Mouse (Mus musculus) neural tube, embryonic 15.5 days (tissue): ENCODE data around the gene Nbeal2. TPM values are rescaled to one million over a fixed set of nuclear protein-coding genes. Genes with fewer than 3 reads are reported as not detected.
"Not testable (repeated sequence)": the region's sequence is repeated elsewhere in the genome, so short reads cannot be mapped to it uniquely, and the experiment has no call there.

Source experiments
- ATAC-seq: fragments of 200-750 bp; cut with Nextera tagmentation; 2 replicates; pipeline ENCODE4 v1.8.0; 2017; ENCODE audit warnings: mild to moderate bottlenecking, moderate TSS enrichment, moderate library complexity; ENCODE audit not compliant: low FRiP score
- H3K27ac ChIP-seq: fragments of 300-500 bp; sonication (generic); replicated peaks from 2 replicates; pipeline ENCODE4 v1.5.1; 2015; ENCODE audit warnings: mild to moderate bottlenecking, inconsistent platforms
- H3K27me3 ChIP-seq: fragments of 300-500 bp; sonication (generic); replicated peaks from 2 replicates; pipeline ENCODE4 v1.6.1; 2015; ENCODE audit warnings: inconsistent platforms
- H3K36me3 ChIP-seq: fragments of 300-500 bp; sonication (generic); 2 replicates; pipeline ENCODE4 v1.6.1; 2015; ENCODE audit warnings: inconsistent platforms
- H3K4me1 ChIP-seq: fragments of 300-500 bp; sonication (generic); 2 replicates; pipeline ENCODE4 v1.6.1; 2015; ENCODE audit warnings: inconsistent platforms
- H3K4me2 ChIP-seq: fragments of 300-500 bp; sonication (generic); 2 replicates; pipeline ENCODE4 v1.6.1; 2015; ENCODE audit warnings: inconsistent platforms, mild to moderate bottlenecking, moderate library complexity
- H3K4me3 ChIP-seq: fragments of 300-500 bp; sonication (generic); replicated peaks from 2 replicates; pipeline ENCODE4 v1.5.1; 2015; ENCODE audit warnings: mild to moderate bottlenecking, inconsistent platforms
- H3K9ac ChIP-seq: fragments of 300-500 bp; sonication (generic); replicated peaks from 2 replicates; pipeline ENCODE4 v1.6.1; 2015; ENCODE audit warnings: mild to moderate bottlenecking, inconsistent platforms
- H3K9me3 ChIP-seq: fragments of 300-500 bp; sonication (generic); replicated peaks from 2 replicates; pipeline ENCODE4 v1.6.1; 2016; ENCODE audit warnings: inconsistent platforms
- WGBS: fragments of 180-500 bp; shearing (Covaris S2); methylation state at CpG from one replicate; pipeline ENCODE4 v1.1.7; 2015; ENCODE audit warnings: mixed read lengths; 5-methylcytosine and 5-hydroxymethylcytosine counted together
- polyA plus RNA-seq: library from polyadenylated mRNA; unstranded; fragments of >200 nt; fragmentation: Nextera tagmentation; extraction: Ambion mirVana; gene quantifications from 2 replicates; pipeline ENCODE4 v1.2.1, GENCODE M21; 2015

The Nbeal2 gene
- polyA plus RNA-seq, 1 experiment from 2014 or later: 3.1 TPM

DNA sequence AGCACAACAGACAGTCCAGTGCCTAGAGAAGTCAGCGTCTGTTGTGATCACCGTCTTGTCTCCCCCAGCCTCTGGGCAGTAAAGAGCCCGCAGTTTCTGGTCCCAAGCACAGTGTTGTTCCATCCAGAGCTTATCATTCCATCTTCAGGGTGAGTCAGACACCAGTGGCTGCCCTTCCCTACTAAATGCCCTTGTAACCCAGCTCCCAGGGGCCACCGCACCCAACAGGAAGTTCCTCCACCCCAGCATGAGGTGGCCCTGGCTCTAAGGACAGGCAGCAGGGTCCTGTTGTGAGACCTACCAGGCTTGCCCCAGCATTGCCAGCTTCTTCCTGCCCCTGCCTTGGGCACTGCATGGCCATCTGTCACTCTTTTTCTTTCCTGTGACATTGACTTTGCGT lies 31.6 kb upstream of the Nbeal2 start:
- Histone ChIP-seq H3K36me3 (no peaks in the 10 kb centered on the region), H3K9me3 (no peaks in the 10 kb centered on the region), H3K27ac (no peak overlapping the region), H3K4me3 (no peak overlapping the region), H3K4me1 (peaks cover 35% of the 10 kb centered on the region), H3K4me2 (no peak overlapping the region), H3K27me3 (no peaks in the 10 kb centered on the region), H3K9ac (no peak overlapping the region)
- ATAC-seq: no peak
- 75% methylated on average over 5 of the region's 5 CpGs for WGBS

DNA sequence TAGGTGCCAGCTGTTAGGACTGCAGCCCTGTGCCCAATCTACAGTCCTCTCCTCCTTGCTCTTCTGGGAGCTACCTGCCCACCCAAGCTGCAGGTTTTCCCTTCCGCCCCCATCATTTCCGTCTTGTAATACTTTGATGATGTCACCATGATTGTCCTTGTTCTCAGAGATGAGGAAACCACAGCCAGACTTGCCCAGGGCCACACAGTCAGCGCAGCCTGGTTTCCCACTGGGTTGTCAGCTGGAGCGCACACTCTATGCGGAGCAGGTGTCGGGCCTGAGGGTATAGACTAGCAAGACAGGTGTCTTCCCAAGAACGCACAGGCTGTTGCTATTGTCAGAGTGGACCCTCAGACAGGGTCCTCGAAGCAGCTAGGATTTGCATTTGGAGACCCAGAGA lies 31.2 kb upstream of the Nbeal2 start:
- Histone ChIP-seq H3K9me3 (no peaks in the 10 kb centered on the region), H3K27ac (no peak overlapping the region), H3K36me3 (no peaks in the 10 kb centered on the region), H3K4me2 (no peak overlapping the region), H3K4me3 (no peak overlapping the region), H3K27me3 (no peaks in the 10 kb centered on the region), H3K4me1 (peaks cover 35% of the 10 kb centered on the region), H3K9ac (no peak overlapping the region)
- ATAC-seq: no peak
- WGBS: 70% methylated on average over 8 of the region's 8 CpGs

DNA sequence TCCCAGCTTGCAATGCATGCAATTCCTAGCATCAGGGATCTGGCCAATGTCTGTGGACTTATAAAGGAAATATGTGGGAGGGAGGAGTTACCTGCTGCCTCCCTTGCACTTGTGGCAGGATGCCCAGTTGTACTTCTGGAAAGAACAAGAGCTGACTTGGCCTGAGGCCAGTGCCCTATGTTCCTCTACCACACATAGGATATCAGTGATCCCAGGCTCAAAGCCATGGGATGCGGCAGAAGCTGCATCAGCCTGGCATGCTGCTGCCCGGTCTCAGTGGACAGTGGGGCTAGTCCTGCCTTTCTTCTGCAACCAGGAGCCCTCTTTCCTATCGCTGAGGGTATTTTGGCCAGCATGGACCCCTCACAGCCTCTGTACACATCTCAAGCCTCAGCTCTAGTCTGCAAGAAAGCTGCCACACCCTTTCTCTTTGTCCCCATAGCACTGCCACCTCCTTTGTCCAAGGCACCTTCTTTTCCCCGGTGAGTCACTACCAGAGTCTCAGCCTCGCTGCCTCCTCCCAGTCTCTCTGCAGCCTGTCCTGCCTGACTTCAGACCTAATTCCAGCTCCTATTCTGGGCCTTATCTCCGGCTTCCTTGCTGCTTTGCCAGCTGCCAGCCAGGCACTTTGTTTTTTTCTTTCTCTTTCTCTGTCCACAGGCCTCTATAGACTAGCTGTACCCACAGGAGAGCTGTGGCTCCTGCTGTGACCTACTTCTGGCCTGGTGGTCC lies 30.3 kb upstream of the Nbeal2 start:
- Histone ChIP-seq H3K27ac (peak overlapping the region; percentile 75), H3K9me3 (no peaks in the 10 kb centered on the region), H3K9ac (no peak overlapping the region), H3K4me1 (peaks cover 35% of the 10 kb centered on the region), H3K36me3 (no peaks in the 10 kb centered on the region), H3K4me2 (no peak overlapping the region), H3K27me3 (no peaks in the 10 kb centered on the region), H3K4me3 (no peak overlapping the region)
- ATAC-seq: no peak
- 56% methylated on average over 6 of the region's 6 CpGs for WGBS

DNA sequence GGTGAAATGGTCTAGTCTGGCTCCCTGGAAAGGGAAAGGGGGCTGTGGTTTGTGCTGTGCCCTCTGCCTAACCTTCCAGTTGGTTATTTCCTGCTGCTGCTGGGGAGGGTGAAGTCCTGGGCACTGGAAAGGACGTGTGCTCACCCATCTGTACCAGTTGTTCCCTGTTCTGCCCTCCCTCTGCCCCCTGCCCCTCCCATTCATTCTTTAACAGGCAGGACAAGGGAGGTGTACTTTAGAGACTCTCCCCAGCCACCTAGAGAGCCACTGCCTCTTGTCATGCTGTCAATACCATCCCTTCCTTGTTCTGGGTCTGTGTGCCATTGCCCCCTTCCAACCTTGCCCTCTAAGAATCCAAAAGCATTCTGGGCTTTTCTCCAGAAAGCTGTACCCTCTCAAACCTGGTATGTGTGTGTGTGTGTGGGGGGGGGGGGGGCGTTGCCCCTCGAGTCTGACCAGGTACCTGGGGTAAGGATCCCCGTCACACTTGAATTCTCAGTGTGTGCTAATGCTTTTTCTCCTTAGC lies 29.7 kb upstream of the Nbeal2 start:
- WGBS: 64% methylated on average over 4 of the region's 4 CpGs
- Histone ChIP-seq H3K4me1 (peaks cover 35% of the 10 kb centered on the region), H3K9me3 (no peaks in the 10 kb centered on the region), H3K27me3 (no peaks in the 10 kb centered on the region), H3K4me2 (no peak overlapping the region), H3K27ac (peak overlapping the region; percentile 6; the same call in 1 of the 2 replicates), H3K4me3 (no peak overlapping the region), H3K36me3 (no peaks in the 10 kb centered on the region), H3K9ac (no peak overlapping the region)
- no peak for ATAC-seq

- H3K4me1 ChIP-seq: peaks cover 35% of the 10 kb centered on the region
- not testable (repeated sequence) for H3K9me3 ChIP-seq, ATAC-seq, H3K9ac ChIP-seq, H3K27me3 ChIP-seq, H3K4me3 ChIP-seq, H3K27ac ChIP-seq, H3K36me3 ChIP-seq, H3K4me2 ChIP-seq
- WGBS: 58% methylated on average over 3 of the region's 3 CpGs
Measured at GRCm38 (mm10) chr9:110682697-110683096, 28.7 kb upstream of the Nbeal2 start.

DNA sequence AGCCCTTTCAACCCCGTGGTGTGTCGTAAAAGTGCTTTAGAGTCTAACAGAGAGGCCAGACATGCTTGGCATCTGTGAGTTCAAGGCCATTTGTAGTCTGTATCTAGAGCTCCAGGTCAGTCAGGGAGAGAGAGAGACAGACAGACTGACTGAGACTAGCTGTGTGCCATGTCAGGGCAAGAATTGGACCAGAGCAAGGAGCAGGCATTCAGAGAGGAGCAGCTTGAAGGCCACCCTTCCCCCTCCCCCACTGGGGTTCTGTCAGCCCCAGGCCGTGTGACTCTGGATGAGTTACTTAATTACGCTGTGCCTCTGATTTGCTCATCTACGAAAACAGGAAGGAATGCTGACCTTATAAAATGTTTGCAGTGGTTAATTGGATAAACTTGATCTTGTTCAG lies 28.3 kb upstream of the Nbeal2 start:
- H3K4me3 ChIP-seq: no peak overlapping the region

DNA sequence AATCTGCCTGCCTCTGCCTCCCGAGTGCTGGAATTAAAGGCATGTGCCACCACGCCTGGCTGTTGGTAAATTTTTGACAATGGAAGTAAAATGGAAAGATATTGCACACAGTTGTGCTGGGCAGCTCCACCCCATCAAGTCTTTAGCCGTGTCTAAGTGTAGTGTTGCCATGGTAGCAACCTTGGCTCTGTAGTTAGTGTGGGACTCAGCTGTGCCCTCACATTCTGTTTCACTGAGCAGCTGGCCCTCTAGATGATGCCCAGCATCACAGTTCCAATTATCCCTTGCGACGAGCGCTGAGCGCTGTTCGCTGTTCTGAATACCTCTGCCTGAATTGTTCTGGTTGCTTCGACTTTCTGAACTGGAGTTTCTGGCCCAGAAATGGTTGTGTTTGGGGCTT lies 27.9 kb upstream of the Nbeal2 start:
- no peaks in the 10 kb centered on the region for H3K27me3 ChIP-seq
- 33% methylated on average over 9 of the region's 9 CpGs for WGBS
- no peak overlapping the region for H3K9ac ChIP-seq
- no peak overlapping the region for H3K4me3 ChIP-seq
- peak overlapping the region; percentile 63 for H3K27ac ChIP-seq
- no peak overlapping the region for H3K4me2 ChIP-seq
- H3K36me3 ChIP-seq: no peaks in the 10 kb centered on the region
- H3K9me3 ChIP-seq: no peaks in the 10 kb centered on the region
- ATAC-seq: peak; percentile 56; the same call in 1 of the 2 replicates
- peaks cover 38% of the 10 kb centered on the region for H3K4me1 ChIP-seq

More for the DNA sequence above, 28.3 kb upstream of the Nbeal2 start:
- Histone ChIP-seq H3K27ac (peak overlapping the region; percentile 63), H3K9ac (no peak overlapping the region), H3K27me3 (no peaks in the 10 kb centered on the region), H3K9me3 (no peaks in the 10 kb centered on the region), H3K4me2 (no peak overlapping the region), H3K36me3 (no peaks in the 10 kb centered on the region), H3K4me1 (peaks cover 38% of the 10 kb centered on the region)
- ATAC-seq: no peak
- WGBS: 17% methylated on average over 5 of the region's 5 CpGs

- Histone ChIP-seq H3K4me1 (peaks cover 35% of the 10 kb centered on the region), H3K27me3 (no peaks in the 10 kb centered on the region), H3K27ac (no peak overlapping the region), H3K9ac (no peak overlapping the region), H3K36me3 (no peaks in the 10 kb centered on the region), H3K4me3 (no peak overlapping the region), H3K9me3 (no peaks in the 10 kb centered on the region), H3K4me2 (no peak overlapping the region)
- no peak for ATAC-seq
- 82% methylated on average over 7 of the region's 7 CpGs for WGBS
Measured at GRCm38 (mm10) chr9:110680736-110681507, 27.0 kb upstream of the Nbeal2 start.

- no peak for ATAC-seq
- H3K9me3 ChIP-seq: no peaks in the 10 kb centered on the region
- H3K27ac ChIP-seq: no peak overlapping the region
- H3K9ac ChIP-seq: no peak overlapping the region
- 63% methylated on average over 5 of the region's 5 CpGs for WGBS
- no peaks in the 10 kb centered on the region for H3K27me3 ChIP-seq
- no peak overlapping the region for H3K4me3 ChIP-seq
- no peak overlapping the region for H3K4me2 ChIP-seq
- H3K36me3 ChIP-seq: no peaks in the 10 kb centered on the region
- peaks cover 21% of the 10 kb centered on the region for H3K4me1 ChIP-seq
Measured at GRCm38 (mm10) chr9:110678886-110679285, 24.9 kb upstream of the Nbeal2 start.

DNA sequence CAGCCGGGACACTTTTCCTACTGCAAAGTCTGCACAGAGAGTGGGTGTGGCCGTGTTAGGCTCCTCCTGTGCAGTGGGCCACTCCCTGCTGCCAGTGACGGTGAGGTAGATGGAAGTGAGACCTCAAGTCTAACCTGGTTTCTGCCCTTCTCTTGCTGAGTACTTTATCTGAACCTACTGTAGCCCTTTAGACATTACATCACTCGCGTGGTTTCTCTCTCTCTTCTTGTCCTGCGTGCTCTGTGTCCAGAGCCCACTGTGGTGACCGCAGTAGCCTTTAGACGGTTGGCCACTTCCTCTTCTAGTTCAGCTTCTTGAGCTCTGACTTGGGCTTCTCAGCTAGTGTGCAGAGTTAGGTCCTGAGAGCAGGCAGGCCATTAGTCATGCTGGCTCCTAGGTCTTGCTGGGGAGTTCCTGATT lies 22.5 kb upstream of the Nbeal2 start:
- ATAC-seq: no peak
- no peak overlapping the region for H3K9ac ChIP-seq
- no peaks in the 10 kb centered on the region for H3K36me3 ChIP-seq
- H3K4me3 ChIP-seq: no peak overlapping the region
- no peaks in the 10 kb centered on the region for H3K9me3 ChIP-seq
- no peak overlapping the region for H3K4me2 ChIP-seq
- no peak overlapping the region for H3K27ac ChIP-seq
- H3K27me3 ChIP-seq: no peaks in the 10 kb centered on the region
- H3K4me1 ChIP-seq: peaks cover 18% of the 10 kb centered on the region
- 86% methylated on average over 8 of the region's 8 CpGs for WGBS

DNA sequence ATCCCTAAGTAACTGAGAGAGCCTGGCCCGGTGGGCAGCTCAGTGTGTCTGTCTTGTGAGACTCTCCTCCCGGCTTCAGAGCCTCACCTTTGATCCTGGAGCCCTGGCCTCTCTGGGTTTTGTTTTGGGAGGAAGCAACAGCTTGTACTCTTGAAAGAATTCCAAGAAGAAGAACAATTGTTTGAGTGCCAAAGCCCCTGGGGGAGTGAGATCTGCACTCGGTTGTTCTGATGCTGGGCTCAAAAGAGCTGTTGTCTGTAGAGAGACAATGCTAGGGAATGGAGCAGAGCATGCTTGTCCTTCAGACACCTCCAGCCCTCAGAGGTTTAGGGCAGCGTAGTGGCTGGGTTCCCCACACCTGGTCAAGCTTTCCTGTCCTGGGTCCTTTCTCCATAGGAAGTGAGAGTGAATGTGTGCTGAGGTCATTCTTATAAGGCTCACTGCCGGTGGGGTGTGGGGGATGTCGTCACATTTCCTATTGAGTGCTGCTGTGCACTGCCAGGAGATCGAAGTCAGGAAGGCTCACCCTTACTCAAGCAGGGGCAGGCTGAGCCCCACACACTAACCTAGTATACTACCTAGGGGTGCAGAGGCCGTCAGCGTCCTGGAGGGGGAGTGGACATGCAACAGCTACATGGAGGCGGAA lies 19.3 kb upstream of the Nbeal2 start:
- Histone ChIP-seq H3K4me2 (no peak overlapping the region), H3K27me3 (no peaks in the 10 kb centered on the region), H3K27ac (no peak overlapping the region), H3K36me3 (no peaks in the 10 kb centered on the region), H3K4me1 (peaks cover 18% of the 10 kb centered on the region), H3K9ac (0 out of 2 replicates have a peak overlapping the region, but pooled peaks have one; percentile 5), H3K4me3 (no peak overlapping the region), H3K9me3 (no peaks in the 10 kb centered on the region)
- 56% methylated on average over 10 of the region's 10 CpGs for WGBS
- no peak for ATAC-seq
